Mouse (Mus musculus) gastrocnemius, adult 18-20 months (tissue): ENCODE results near the gene Dkk2. TPM values are rescaled to one million over a fixed set of nuclear protein-coding genes. Genes with fewer than 3 reads are reported as not detected.

ENCODE experiments used
- DNase-seq: peaks from one replicate; pipeline ENCODE4 v3.0.0; 2021; ENCODE audit warnings: low spot score
- total RNA-seq, 2 experiments: library from RNA; stranded (reverse); gene quantifications; 2 replicates each; pipeline ENCODE4 v1.2.3; 2021

Gene Dkk2
- total RNA-seq, 2 experiments from 2014 or later = 3.6 to 8.3 TPM

DNA sequence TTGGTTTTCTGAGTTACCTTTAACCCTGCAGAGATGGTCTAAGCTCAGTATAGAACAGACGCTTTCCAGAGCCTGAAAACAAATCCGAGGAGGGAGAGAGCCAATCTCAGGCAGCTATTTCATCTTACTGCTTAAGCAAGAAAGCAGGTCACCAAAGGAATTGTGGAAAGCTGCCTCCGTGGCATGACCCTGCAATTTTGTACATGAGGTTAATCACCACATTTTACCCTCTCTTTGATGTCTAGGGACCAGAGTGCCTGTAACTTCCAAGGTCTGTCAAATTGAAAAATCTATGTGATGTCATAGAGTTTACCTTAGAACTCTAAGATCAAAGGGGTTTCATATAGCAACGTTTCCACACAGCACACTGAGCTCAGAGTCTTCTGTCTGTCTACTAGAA is 37.5 kb downstream of the Dkk2 start:
- DNase-seq = no peak

- DNase-seq = no peak
Observed at GRCm38 (mm10) chr3:132125227-132125740, 40.2 kb downstream of the Dkk2 start.

GRCm38 (mm10) chr3:132129730-132130274 is 44.7 kb downstream of the Dkk2 start:
- DNase-seq = no peak

DNA sequence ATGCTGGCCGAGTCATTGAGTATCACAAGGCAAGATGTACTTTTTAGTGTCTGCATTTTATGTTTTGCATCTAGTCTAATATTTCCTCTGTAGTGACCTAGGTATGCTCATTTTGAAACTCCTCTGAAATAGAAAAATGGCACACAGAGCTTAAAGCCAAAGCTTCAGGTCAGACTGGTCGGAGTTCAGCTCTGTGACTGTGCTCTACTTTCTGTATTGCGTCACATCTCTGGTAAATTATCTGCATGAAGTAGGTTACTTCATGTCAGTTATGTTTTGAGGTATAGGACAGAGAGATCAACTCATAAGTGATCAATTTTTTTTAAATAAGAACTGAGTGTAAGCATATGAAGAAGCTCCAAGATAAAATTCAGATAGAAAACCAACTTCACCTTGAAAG is 45.7 kb downstream of the Dkk2 start:
- no peak for DNase-seq

GRCm38 (mm10) chr3:132131939-132132338 is 46.8 kb downstream of the Dkk2 start:
- DNase-seq = no peak

DNA sequence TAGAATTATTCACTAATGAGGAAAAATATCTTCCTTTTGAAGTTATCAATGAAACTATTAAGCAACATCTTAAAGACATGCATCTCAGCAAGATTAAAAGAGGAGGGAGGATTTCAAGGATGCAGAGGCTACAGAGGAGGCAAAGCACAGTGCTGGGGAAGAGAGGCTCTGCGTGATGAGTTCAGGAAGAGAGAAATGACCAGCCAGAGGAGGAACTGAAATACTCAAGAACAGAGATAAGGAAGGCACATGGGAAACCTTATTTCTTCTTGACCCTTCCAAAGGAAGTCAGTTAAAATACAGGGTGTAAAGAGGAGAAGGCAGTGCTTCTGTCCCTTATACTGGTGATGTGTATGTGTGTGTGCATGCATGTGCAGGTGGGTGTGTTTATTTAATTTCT is 49.4 kb downstream of the Dkk2 start:
- no peak for DNase-seq

GRCm38 (mm10) chr3:132137802-132138378 is 52.8 kb downstream of the Dkk2 start:
- DNase-seq = no peak

DNA sequence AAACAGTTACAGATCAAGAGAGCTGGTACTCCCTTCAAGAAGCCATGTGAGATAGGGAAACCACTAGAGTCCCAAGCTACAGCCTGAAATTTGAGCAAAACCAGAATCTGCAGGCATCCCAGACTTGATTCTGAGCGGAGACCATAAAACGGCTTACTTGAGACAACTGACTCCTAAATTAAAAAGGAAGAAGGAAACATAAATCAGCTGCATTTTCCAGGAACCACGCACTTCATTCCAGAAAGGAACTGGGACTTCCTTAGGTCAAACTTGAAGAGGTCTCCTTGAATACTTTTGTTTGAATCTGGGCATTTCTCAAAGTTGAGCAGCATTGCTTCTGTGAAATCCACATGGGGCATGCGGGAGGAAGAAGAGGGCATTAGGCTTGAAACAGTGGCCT is 55.9 kb downstream of the Dkk2 start:
- DNase-seq = no peak

- DNase-seq = no peak
Observed at GRCm38 (mm10) chr3:132149446-132150025, 64.4 kb downstream of the Dkk2 start.

GRCm38 (mm10) chr3:132158817-132159216 is 73.7 kb downstream of the Dkk2 start:
- no peak for DNase-seq

- DNase-seq = no peak
Observed at GRCm38 (mm10) chr3:132168911-132169310, 83.8 kb downstream of the Dkk2 start.

DNA sequence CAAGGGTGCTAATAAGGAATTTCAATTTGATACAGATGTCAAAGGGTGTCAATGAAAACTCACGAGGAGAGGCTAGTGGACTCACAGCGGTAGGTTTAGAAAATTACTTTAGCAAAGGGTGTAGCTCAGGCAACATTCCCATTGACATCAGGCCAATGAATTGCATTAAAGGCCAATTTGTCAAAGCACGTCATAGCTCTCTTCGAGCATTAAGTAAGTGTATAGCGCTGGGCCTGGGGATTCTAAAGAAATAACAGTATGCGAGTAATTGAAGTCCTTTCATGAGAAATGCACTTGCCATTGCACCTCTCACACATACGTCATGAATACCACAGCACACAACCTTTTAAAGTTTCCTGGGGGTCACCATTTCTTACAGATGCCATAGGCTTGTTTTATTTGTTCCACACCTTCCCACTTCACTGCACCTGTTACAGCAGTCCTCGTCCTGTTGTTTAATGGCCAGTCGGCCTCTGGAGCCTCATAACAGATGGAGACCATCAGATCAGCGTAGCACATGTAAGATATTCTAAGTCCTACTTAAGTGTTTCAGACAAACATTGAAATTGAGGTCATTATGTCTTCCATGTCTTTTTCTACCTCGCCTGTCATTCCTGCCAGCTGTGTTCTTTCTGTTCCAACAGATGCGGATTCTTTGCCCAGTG is 101.9 kb downstream of the Dkk2 start:
- DNase-seq = no peak

DNA sequence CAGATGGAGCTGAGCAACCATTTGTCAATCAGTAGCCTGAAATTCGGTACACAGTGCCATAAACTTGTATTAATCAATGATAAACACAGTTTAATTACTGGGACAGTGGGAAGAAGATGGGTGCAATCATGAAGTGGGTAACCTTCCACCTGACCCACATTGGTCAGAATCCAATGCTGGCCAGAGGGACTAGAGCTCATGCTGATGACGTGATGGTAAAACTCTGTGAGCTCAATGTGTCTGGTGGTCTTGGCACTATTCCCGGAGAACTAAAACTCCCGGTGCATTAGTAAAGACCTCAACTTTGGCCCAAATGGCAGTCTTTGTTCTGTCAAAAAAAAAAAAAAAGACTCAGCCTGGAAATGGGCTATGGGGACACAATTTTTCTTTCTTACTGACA is 116.9 kb downstream of the Dkk2 start:
- DNase-seq = no peak

DNA sequence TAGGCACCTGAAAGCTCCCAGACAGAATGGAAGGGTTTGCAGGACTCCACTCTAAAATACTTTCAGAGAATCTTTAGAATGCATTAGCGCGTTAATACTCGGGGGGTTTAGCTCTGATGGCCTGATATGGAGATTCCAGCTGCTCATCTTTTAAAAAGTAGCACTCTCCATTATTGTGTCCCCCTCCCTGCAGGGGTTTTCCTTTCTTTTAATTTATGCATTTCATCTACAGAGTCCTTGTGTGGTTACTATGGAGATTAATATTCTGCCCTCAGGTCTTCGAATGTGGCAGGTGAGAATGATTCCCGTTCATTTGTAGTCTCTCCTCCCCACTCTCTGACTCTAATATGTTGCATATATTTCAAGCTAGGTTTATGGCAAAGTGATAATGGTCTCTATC is 117.6 kb downstream of the Dkk2 start:
- no peak for DNase-seq

GRCm38 (mm10) chr3:132207469-132207868 is 122.4 kb downstream of the Dkk2 start:
- DNase-seq = peak; percentile 25

GRCm38 (mm10) chr3:132211260-132211659 is 126.2 kb downstream of the Dkk2 start:
- DNase-seq = peak; percentile 1

DNA sequence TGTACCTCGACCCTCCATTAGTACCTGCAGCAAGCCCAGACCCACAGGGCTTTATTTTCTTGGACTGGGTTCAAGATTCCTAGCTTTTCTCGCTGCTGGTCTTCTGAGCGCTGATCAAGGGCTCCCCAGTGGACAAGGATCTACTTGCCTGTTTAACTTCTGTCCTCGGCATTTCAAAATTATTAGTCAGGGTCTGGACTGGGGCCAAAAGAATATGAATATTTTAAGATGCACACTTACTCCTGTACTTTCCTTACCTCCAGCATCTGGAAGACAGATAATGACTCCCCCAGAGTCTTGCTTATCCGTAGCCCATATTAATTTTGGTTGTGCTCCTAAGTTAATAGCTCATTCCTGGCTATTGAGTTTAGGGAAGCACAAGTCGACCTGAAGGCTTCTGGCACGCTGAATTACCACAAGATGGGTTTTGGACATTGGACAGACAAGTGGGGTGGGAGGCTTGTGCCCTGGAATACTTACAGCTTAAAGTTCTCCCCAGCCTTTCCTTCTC is 134.9 kb downstream of the Dkk2 start:
- no peak for DNase-seq

GRCm38 (mm10) chr3:132227622-132228021 is 142.5 kb downstream of the Dkk2 start:
- DNase-seq = no peak
